Mouse (Mus musculus): Measurements from ENCODE around the gene Olfr651. TPM values are rescaled to one million over a fixed set of nuclear protein-coding genes. Genes with fewer than 3 reads are reported as not detected.
"Not testable (repeated sequence)": the region's sequence is repeated elsewhere in the genome, so short reads cannot be mapped to it uniquely, and the experiment has no call there.

Gene Olfr651
- not detected in 2 replicates for polyA plus RNA-seq (2014; fragmentation: Nextera tagmentation; extraction: Ambion mirVana)

DNA sequence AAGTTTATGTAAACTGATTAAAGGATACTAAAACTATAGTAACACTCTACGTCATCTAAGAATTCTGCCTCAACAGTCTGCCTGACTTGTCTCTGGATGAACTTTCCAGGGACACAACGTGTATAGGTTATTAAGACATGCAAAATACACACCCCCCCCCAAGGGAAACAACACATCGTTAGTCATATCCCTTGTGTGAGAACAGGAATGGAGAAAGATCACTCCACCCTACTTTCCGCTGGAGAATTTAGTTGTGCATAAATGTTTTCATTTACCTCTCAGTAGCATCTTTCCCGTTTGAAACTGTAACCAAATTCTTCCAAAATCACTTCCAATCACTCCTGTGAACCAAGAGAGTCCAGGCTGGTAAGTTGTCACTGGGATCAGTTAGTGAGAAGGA is at the start of gene Olfr651:
TSS of gene Olfr651 (plus strand) at position 301 of the 400 bp plus-strand sequence.
- H3K27ac ChIP-seq (replicated peaks; ENCODE audit: low read depth, low read length), result no peak within 1 kb of the TSS
- DNase-seq (ENCODE audit: low spot score), result no peak
- H3K36me3 ChIP-seq (replicated peaks; ENCODE audit: control insufficient read depth, insufficient read depth, low read depth, low read length), result no peaks in the 10 kb centered on the region
- 76% methylated on average over 5 of the region's 5 CpGs for WGBS
- no peak within 1 kb of the TSS for H3K9ac ChIP-seq (replicated peaks; ENCODE audit: low read length)
- H3K27me3 ChIP-seq (ENCODE audit: control insufficient read depth, insufficient read depth, low read length), result no peaks in the 10 kb centered on the region
- H3K4me3 ChIP-seq (ENCODE audit: low read depth, low read length), result no peak within 1 kb of the TSS
- ATAC-seq (replicated peaks; ENCODE audit: insufficient number of reproducible peaks, low FRiP score, low TSS enrichment, low read depth), result no peak
- no peaks in the 10 kb centered on the region for H3K4me1 ChIP-seq (ENCODE audit: control insufficient read depth, insufficient read depth, low read length)
- H3K4me2 ChIP-seq (ENCODE audit: low read depth, low read length), result no peak within 1 kb of the TSS
- no peaks in the 10 kb centered on the region for H3K9me3 ChIP-seq (replicated peaks; ENCODE audit: control insufficient read depth, low read length)

DNA sequence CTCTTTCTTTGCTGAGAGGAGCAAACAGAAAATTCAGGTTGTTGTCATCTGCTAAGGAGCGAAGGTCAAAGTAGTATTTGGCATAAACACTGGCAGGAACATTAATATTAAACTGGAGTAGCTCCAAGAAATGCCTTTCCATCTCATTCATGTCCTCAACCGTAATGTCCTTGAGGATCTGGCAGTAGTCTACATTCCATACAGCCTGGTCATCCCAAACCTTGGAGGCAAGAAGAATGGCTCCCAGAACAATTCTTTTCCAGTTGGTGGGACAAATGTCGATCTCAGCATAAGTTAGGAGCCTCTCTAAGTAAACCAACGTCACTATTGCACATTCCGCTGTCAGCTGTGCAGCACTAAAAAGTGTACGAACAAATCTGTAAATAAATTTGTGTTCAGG is 48.7 kb upstream of the Olfr651 start:
- not testable (repeated sequence) for H3K4me2 ChIP-seq (ENCODE audit: low read depth, low read length); DNase-seq (ENCODE audit: low spot score); H3K9ac ChIP-seq (replicated peaks; ENCODE audit: low read length); ATAC-seq (replicated peaks; ENCODE audit: insufficient number of reproducible peaks, low FRiP score, low TSS enrichment, low read depth); H3K27ac ChIP-seq (replicated peaks; ENCODE audit: low read depth, low read length); H3K36me3 ChIP-seq (replicated peaks; ENCODE audit: control insufficient read depth, insufficient read depth, low read depth, low read length); H3K27me3 ChIP-seq (ENCODE audit: control insufficient read depth, insufficient read depth, low read length); H3K4me3 ChIP-seq (ENCODE audit: low read depth, low read length); H3K9me3 ChIP-seq (replicated peaks; ENCODE audit: control insufficient read depth, low read length); H3K4me1 ChIP-seq (ENCODE audit: control insufficient read depth, insufficient read depth, low read length)
- WGBS, result 68% methylated on average over 6 of the region's 6 CpGs

DNA sequence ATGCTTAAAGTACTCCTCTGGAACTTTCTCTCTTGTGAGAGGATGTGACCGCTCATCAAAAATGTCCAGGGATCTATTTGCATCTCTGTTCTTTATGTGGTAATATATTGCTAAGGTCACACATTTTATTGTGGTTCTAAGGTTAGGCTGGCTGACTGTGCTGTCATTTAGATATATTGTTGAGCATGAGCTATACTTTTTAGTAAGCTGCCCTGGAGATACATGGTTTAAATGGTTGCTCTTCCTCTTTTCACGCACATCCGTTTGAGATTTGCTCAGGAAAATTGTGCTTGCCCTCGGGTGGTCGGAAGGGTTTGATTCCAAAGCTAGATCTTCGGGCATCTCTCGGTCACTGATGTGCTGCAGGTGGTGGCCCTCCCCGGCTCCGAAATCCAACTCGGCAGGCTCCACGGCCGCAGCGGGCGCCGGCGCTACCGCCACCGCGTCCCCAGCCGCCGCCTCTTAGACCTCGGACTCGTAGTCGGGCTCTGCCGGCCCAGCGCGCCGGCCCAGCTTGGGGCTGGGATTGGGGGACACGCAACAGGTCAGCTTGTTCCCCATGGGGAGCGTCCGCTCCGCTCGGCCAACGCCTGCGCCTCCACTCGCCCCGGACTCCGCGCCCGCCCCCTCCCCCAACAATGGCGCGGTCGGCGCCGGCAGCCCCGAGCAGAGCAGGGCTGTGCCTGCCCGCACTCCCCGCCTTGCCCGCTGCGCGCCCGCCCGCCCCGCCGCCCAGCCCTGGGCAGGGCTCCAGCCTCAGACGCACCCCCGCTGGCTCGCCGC is 48.2 kb upstream of the Olfr651 start:
- Histone ChIP-seq H3K9ac (replicated peaks; ENCODE audit: low read length) (peak overlapping the region; percentile 63), H3K4me3 (ENCODE audit: low read depth, low read length) (peak overlapping the region; percentile 46), H3K27ac (replicated peaks; ENCODE audit: low read depth, low read length) (no peak overlapping the region), H3K9me3 (replicated peaks; ENCODE audit: control insufficient read depth, low read length) (no peaks in the 10 kb centered on the region), H3K36me3 (replicated peaks; ENCODE audit: control insufficient read depth, insufficient read depth, low read depth, low read length) (no peaks in the 10 kb centered on the region), H3K27me3 (ENCODE audit: control insufficient read depth, insufficient read depth, low read length) (no peaks in the 10 kb centered on the region), H3K4me1 (ENCODE audit: control insufficient read depth, insufficient read depth, low read length) (no peaks in the 10 kb centered on the region), H3K4me2 (ENCODE audit: low read depth, low read length) (peak overlapping the region; percentile 58)
- ATAC-seq (replicated peaks; ENCODE audit: insufficient number of reproducible peaks, low FRiP score, low TSS enrichment, low read depth), result peak; percentile 96
- peak; percentile 32 for DNase-seq (ENCODE audit: low spot score)
- WGBS, result 5% methylated on average over 37 of the region's 59 CpGs

DNA sequence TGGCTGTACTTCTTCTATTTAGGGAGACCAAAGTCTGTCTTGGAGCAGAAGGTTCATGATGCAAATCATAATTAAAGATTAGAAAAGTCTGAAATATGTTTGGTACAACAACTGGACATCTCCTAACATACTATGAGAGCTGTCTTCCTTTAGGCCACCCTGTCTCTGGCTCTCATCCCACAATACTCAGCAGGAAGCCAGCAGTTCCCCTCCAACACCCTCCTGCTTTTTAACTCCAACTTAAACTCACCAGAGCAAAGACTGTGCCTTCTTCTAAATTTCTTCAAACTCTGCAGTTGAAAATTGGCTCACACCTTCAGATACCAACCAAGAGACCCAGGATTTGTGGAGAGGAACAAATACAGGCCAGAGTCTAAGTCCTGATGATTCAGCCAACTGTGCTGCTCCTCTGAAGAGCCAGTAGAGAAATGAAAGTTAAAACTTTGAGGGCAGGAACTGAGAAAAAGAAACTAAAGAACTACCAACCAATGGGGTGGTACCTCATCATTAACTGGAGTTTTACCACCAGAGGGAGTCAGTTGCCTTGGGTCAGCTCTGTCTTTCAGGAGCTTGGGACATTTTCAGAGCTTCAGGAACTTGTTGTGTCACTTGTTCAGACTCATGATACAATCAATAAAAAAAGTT is 42.4 kb upstream of the Olfr651 start, which contains the start of gene Trim30d:
TSS of gene Trim30d (minus strand) at position 429 of the 645 bp plus-strand sequence.
- not testable (repeated sequence) for H3K4me1 ChIP-seq (ENCODE audit: control insufficient read depth, insufficient read depth, low read length); DNase-seq (ENCODE audit: low spot score); H3K36me3 ChIP-seq (replicated peaks; ENCODE audit: control insufficient read depth, insufficient read depth, low read depth, low read length); H3K4me2 ChIP-seq (ENCODE audit: low read depth, low read length); H3K9me3 ChIP-seq (replicated peaks; ENCODE audit: control insufficient read depth, low read length); H3K27ac ChIP-seq (replicated peaks; ENCODE audit: low read depth, low read length); H3K4me3 ChIP-seq (ENCODE audit: low read depth, low read length); H3K27me3 ChIP-seq (ENCODE audit: control insufficient read depth, insufficient read depth, low read length); H3K9ac ChIP-seq (replicated peaks; ENCODE audit: low read length); ATAC-seq (replicated peaks; ENCODE audit: insufficient number of reproducible peaks, low FRiP score, low TSS enrichment, low read depth)

DNA sequence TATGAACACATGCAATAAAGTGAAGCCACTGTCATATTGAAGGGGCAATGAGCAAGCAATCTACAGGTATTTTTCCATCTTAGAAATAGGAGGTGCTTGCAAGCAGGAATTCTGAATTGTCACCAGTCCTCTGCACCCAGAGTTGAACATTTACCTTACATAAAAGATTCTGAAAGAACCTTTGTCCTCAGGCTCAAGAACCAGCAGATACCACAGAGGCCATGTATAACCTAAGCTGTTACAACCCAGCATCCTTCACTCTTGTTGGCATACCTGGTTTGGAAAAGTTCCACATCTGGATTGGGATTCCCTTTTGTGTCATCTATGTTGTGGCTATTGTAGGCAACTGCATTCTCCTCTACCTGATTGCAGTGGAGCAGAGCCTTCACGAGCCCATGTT is 2.8 kb downstream of the Olfr651 start:
- Histone ChIP-seq H3K9ac (replicated peaks; ENCODE audit: low read length) (no peak overlapping the region), H3K4me3 (ENCODE audit: low read depth, low read length) (no peak overlapping the region), H3K4me1 (ENCODE audit: control insufficient read depth, insufficient read depth, low read length) (no peaks in the 10 kb centered on the region), H3K9me3 (replicated peaks; ENCODE audit: control insufficient read depth, low read length) (no peaks in the 10 kb centered on the region), H3K36me3 (replicated peaks; ENCODE audit: control insufficient read depth, insufficient read depth, low read depth, low read length) (no peaks in the 10 kb centered on the region), H3K27me3 (ENCODE audit: control insufficient read depth, insufficient read depth, low read length) (no peaks in the 10 kb centered on the region), H3K4me2 (ENCODE audit: low read depth, low read length) (no peak overlapping the region), H3K27ac (replicated peaks; ENCODE audit: low read depth, low read length) (no peak overlapping the region)
- DNase-seq (ENCODE audit: low spot score) (no peak), ATAC-seq (replicated peaks; ENCODE audit: insufficient number of reproducible peaks, low FRiP score, low TSS enrichment, low read depth) (no peak)
- 58% methylated on average over 1 of the region's 1 CpGs for whole genome bisulfite sequencing

DNA sequence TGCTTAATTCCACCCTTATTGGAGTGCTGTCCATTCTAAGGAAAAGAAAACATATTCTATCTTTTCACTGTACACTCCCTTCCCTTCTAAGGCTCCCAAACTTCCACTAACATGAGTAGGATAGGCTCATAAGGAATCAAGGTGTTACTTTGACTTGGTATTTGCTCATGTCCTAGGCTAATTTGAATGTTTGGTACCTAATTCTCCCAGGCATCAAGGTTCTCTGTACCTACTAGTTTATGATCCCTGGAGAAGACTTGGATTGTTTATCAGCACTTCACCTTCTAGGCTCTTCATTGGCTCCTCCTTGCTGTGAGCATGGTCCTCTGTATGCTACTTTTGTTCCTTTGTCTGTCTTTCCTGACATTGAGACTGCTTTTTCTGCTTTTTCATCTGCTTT is 10.7 kb downstream of the Olfr651 start, which contains the start of gene Olfr652:
TSS of gene Olfr652 (plus strand) at position 301 of the 400 bp plus-strand sequence.
- Histone ChIP-seq H3K4me1 (ENCODE audit: control insufficient read depth, insufficient read depth, low read length) (no peaks in the 10 kb centered on the region), H3K4me3 (ENCODE audit: low read depth, low read length) (no peak within 1 kb of the TSS), H3K9me3 (replicated peaks; ENCODE audit: control insufficient read depth, low read length) (no peaks in the 10 kb centered on the region), H3K4me2 (ENCODE audit: low read depth, low read length) (no peak within 1 kb of the TSS), H3K27me3 (ENCODE audit: control insufficient read depth, insufficient read depth, low read length) (no peaks in the 10 kb centered on the region), H3K27ac (replicated peaks; ENCODE audit: low read depth, low read length) (no peak within 1 kb of the TSS), H3K9ac (replicated peaks; ENCODE audit: low read length) (no peak within 1 kb of the TSS), H3K36me3 (replicated peaks; ENCODE audit: control insufficient read depth, insufficient read depth, low read depth, low read length) (no peaks in the 10 kb centered on the region)
- ATAC-seq (replicated peaks; ENCODE audit: insufficient number of reproducible peaks, low FRiP score, low TSS enrichment, low read depth) (no peak), DNase-seq (ENCODE audit: low spot score) (no peak)

DNA sequence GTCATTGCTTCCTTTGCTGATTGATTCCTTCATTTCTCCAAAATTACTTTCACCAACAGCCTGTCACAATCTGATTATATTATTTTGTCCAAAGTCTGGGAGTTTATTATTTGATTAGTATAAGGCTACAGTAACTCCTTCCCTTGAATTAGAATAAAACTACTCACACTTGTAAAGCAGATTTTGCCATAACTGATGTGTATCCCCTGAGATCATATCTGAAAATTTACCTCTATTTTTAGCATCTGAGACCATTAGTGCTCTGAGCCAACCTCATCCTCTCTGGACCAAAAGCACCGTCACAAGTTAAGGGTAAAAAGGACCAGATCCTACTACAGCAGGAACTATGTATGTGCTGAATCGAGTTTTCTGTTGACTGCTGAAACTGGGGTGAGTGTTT is 27.1 kb downstream of the Olfr651 start, which contains the start of gene Olfr653:
TSS of gene Olfr653 (plus strand) at position 301 of the 400 bp plus-strand sequence.
- Histone ChIP-seq H3K9ac (replicated peaks; ENCODE audit: low read length) (no peak within 1 kb of the TSS), H3K4me1 (ENCODE audit: control insufficient read depth, insufficient read depth, low read length) (no peaks in the 10 kb centered on the region), H3K27me3 (ENCODE audit: control insufficient read depth, insufficient read depth, low read length) (no peaks in the 10 kb centered on the region), H3K4me3 (ENCODE audit: low read depth, low read length) (no peak within 1 kb of the TSS), H3K36me3 (replicated peaks; ENCODE audit: control insufficient read depth, insufficient read depth, low read depth, low read length) (no peaks in the 10 kb centered on the region), H3K4me2 (ENCODE audit: low read depth, low read length) (no peak within 1 kb of the TSS), H3K9me3 (replicated peaks; ENCODE audit: control insufficient read depth, low read length) (no peaks in the 10 kb centered on the region), H3K27ac (replicated peaks; ENCODE audit: low read depth, low read length) (no peak within 1 kb of the TSS)
- ATAC-seq (replicated peaks; ENCODE audit: insufficient number of reproducible peaks, low FRiP score, low TSS enrichment, low read depth), result no peak
- DNase-seq (ENCODE audit: low spot score), result no peak
- 76% methylated on average over 2 of the region's 2 CpGs for WGBS

DNA sequence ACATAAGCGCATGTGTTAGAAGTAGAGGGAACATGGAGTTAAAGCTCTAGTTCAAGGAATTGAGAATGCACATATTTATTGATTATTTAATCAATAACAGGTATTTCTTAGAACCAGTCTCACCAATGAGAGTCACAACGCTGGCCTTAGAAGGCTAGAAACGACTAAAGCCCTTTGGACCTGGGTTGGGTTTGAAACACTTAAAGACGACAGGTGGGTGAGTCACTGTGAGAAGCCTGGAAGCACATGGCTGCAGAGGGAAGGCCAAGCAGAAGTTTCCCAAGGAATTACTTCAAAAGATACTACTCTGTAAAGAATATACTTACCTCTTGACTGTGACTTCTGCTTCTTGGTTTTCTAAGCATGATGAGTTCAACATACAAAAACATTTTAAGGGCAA is 30.9 kb downstream of the Olfr651 start:
- Histone ChIP-seq H3K4me2 (ENCODE audit: low read depth, low read length) (no peak overlapping the region), H3K27me3 (ENCODE audit: control insufficient read depth, insufficient read depth, low read length) (no peaks in the 10 kb centered on the region), H3K27ac (replicated peaks; ENCODE audit: low read depth, low read length) (no peak overlapping the region), H3K4me3 (ENCODE audit: low read depth, low read length) (no peak overlapping the region), H3K4me1 (ENCODE audit: control insufficient read depth, insufficient read depth, low read length) (no peaks in the 10 kb centered on the region), H3K9ac (replicated peaks; ENCODE audit: low read length) (no peak overlapping the region), H3K36me3 (replicated peaks; ENCODE audit: control insufficient read depth, insufficient read depth, low read depth, low read length) (no peaks in the 10 kb centered on the region), H3K9me3 (replicated peaks; ENCODE audit: control insufficient read depth, low read length) (no peaks in the 10 kb centered on the region)
- no peak for DNase-seq (ENCODE audit: low spot score)
- 91% methylated on average over 4 of the region's 4 CpGs for WGBS
- no peak for ATAC-seq (replicated peaks; ENCODE audit: insufficient number of reproducible peaks, low FRiP score, low TSS enrichment, low read depth)
